Mouse (Mus musculus): ENCODE data around the gene Cmbl.

GRCm38 (mm10) chr15:31613826-31614453 lies 48.8 kb downstream of the Cmbl start:
- TF ChIP-seq CTCF (IDR thresholded peaks at IDR 0.05; ENCODE audit: low read depth) (no peak), EP300 (IDR thresholded peaks at IDR 0.05; ENCODE audit: low read depth) (no peak)

All from liver, embryonic 14.5 days (tissue).